Mouse (Mus musculus): ENCODE results near the gene Cd48. TPM values are rescaled to one million over a fixed set of nuclear protein-coding genes. Genes with fewer than 3 reads are reported as not detected.

Gene Cd48
- 20.4 TPM for polyA plus RNA-seq (2014; fragmentation: Illumina TruSeq; extraction: RNeasy Lipid Tissue Mini Kit (QIAGEN cat#74804))

DNA sequence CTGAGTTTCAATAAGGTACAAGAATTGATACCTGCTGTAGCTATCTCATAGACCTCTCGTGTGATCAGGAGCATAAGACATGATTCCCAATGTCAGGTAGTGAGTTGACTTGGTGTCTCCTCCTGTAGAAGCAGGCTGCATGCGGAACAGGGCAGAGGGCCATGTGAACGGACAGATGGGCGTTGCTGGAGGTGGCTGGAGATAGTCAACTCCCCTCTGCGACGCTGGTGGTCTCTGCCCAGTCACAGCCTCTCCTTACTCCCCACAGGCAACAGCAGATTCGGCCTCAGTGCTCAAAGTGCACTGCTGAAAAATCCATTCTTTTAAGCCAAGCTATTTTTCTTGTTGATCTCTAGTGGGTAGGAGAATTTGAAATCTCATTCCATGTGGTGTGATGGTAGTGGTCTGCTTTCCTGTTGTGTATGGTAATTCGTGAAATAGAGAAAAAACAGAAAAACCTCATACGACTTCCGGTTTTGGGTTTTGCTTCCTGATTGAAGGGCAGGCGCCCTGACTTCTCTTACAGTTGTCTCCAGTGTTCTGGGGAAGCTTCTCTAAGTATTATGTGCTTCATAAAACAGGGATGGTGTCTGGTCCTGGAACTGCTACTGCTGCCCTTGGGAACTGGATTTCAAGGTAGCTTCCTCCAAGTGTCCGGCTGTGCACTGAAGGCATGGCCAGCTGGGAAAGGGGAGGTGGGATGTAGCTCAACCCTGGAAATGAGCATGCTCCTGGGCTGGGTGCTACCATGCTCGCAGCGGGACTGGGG is at the start of gene Cd48:
Gene Cd48 (plus strand): TSS at position 479 of the 769 bp plus-strand sequence.

DNA sequence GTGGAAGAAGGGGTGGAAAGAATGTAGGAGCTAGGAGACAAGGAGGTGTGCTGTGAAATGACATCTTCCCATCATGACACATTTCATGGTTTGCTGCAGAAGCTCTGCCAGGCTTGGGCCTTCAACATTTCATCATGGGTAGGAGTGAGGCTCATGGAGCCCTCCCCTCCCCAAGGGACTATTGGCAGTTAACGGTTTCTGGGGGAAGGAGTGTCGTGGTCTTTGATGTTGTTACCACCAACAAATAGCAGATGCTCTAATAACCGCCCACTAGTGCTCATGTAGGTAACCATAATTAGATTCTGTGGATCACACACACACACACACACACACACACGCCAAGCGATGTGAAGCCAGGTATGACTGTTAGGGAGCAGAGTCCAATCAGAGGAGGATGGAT is 29.1 kb upstream of the Cd48 start, which contains the start of gene Slamf7:
Gene Slamf7 (minus strand): TSS at position 302 of the 400 bp plus-strand sequence.

Other genes starting within 250 kb of the Cd48 start
- gene F11r, start 244.5 kb upstream of the Cd48 start, polyA plus RNA-seq (2014; fragmentation: Illumina TruSeq; extraction: RNeasy Lipid Tissue Mini Kit (QIAGEN cat#74804)) = 48.9 TPM
- 2.9 TPM for gene Alyref2, start 178.5 kb upstream of the Cd48 start, polyA plus RNA-seq (2014; fragmentation: Illumina TruSeq; extraction: RNeasy Lipid Tissue Mini Kit (QIAGEN cat#74804))
- not detected for gene Itln1, start 146.7 kb upstream of the Cd48 start, polyA plus RNA-seq (2014; fragmentation: Illumina TruSeq; extraction: RNeasy Lipid Tissue Mini Kit (QIAGEN cat#74804))
- gene Cd244a, start 122.8 kb upstream of the Cd48 start, polyA plus RNA-seq (2014; fragmentation: Illumina TruSeq; extraction: RNeasy Lipid Tissue Mini Kit (QIAGEN cat#74804)) = 0.91 TPM
- 9.5 TPM for gene Ly9, start 74.6 kb upstream of the Cd48 start, polyA plus RNA-seq (2014; fragmentation: Illumina TruSeq; extraction: RNeasy Lipid Tissue Mini Kit (QIAGEN cat#74804))
- gene Slamf7, start 29.0 kb upstream of the Cd48 start, polyA plus RNA-seq (2014; fragmentation: Illumina TruSeq; extraction: RNeasy Lipid Tissue Mini Kit (QIAGEN cat#74804)) = 6.9 TPM
- gene Slamf1, start 85.1 kb downstream of the Cd48 start, polyA plus RNA-seq (2014; fragmentation: Illumina TruSeq; extraction: RNeasy Lipid Tissue Mini Kit (QIAGEN cat#74804)) = 0.46 TPM
- 42.2 TPM for gene Cd84, start 157.7 kb downstream of the Cd48 start, polyA plus RNA-seq (2014; fragmentation: Illumina TruSeq; extraction: RNeasy Lipid Tissue Mini Kit (QIAGEN cat#74804))
- 0.80 TPM for gene Gm10521, start 213.7 kb downstream of the Cd48 start, polyA plus RNA-seq (2014; fragmentation: Illumina TruSeq; extraction: RNeasy Lipid Tissue Mini Kit (QIAGEN cat#74804))
- 1.0 TPM for gene Slamf6, start 235.5 kb downstream of the Cd48 start, polyA plus RNA-seq (2014; fragmentation: Illumina TruSeq; extraction: RNeasy Lipid Tissue Mini Kit (QIAGEN cat#74804))

Data from ovary, adult 10 weeks (tissue).